Mouse (Mus musculus) thymus, postnatal 14 days (tissue): Measurements from ENCODE around the gene Gpam.

Experiments
- DNase-seq: peaks from one replicate; pipeline ENCODE4 v3.0.0; 2021

Gene Gpam

GRCm38 (mm10) chr19:55055634-55056269, 71.3 kb downstream of the Gpam start:
- no peak for DNase-seq

DNA sequence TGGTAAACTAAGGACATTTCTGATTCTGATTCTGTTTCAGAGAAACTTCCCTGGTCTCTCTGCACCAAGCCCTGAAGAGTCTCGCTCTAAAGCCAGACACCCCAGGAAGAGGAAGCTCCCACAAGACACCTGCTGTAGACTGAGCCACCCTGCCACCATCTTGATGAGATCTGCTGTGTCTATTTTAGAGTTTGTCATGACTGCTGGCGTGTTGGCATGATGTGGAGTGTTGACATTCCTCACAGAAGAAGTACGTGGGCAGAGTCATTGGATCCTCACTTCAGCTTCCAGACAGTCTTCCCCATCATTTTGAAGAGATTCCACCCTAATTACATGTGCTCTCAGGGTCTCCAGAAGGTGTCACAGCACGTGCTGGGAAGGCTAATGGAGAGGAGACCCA, 73.9 kb downstream of the Gpam start:
- DNase-seq, result no peak

DNA sequence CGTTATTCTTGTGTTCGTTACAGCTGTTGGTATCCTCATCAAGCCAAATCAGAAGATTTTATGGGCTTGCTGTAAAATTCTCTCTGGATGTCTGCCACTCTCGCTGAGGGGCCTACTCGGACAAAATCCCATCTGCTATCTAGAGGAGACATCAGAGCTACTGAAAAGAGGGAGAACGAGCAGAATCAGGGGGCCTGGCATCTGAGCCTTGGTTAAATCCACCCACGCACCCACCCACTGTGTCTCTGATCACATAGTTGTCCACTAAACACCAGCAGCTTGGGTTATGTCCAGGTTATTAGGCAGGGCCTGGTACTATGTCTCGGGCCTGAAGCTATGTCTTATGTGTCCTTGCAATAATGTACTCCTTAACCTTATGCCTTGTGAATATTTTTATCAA, 89.6 kb downstream of the Gpam start:
- no peak for DNase-seq

DNA sequence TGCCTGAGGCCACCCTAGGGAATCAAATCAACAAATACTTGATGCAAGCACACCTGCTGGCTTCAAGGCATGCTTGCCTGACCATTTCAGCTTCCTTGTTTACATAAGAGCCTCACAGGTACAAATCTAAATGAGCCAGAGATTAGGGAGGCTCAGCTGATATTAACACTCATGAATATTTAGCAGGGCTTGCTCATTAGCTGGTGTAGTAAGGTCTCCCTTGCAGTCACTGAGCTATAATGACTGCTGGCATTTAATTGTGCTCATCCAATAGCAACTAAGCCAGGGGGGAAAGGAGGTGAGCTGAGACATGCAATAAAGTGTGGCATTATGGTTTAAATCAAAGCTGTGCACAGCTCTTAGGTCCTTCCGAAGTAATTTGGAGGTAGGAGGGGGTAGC, 108.2 kb downstream of the Gpam start:
- DNase-seq, result no peak
